Mouse (Mus musculus): ENCODE results near the gene Mxi1.
A peak's percentile ranks its signal among the peaks of the same experiment; 100 is the strongest.

The Mxi1 gene

DNA sequence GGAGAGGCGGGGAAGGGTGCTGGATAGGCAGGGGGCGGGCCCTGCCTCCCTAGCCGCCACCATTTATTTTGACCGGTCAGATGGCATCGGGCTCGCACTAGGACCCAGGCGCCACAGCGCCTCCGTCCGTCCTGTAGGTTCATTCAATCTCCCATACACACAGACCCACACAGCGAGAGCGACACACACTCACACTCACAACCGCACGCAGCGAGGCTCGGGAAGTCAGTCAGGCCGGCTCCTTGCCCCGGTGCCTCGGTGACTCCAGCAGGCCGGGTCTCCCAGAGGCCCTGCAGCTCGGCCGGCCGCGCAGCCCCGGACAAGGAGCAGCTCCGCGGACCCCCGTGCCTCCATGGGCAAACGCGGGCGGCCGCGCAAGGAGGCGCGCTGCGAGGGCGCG lies at the start of gene Mxi1:
Gene Mxi1 (plus strand): TSS at position 171 of the 400 bp plus-strand sequence.
- DNase-seq: peak; percentile 75

DNA sequence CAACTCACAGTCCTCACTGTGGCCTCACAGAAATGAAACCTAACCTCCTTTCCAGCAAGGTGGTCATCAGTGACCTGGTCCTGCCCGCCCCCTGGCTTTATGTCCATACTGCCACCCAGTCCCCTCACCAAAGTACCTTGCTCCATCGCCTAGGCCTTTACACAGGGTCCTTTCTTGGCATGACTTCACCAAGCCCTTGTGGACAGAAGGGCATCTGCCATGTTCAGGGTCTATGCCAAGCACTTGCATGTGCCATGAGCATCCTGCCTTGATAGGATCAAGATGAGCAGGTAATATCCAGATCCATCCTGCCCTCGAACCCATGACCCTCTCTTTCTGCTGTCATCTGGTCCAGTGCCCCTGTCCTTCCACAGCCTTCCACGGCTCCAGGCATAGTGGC lies 49.5 kb upstream of the Mxi1 start:
- no peak for DNase-seq

- no peak for DNase-seq
These were observed 48.3 kb upstream of the Mxi1 start for GRCm38 (mm10) chr19:53262061-53262460.

- DNase-seq: no peak
These were observed 46.2 kb upstream of the Mxi1 start for GRCm38 (mm10) chr19:53263859-53264733.

- no peak for DNase-seq
These were observed 45.2 kb upstream of the Mxi1 start for GRCm38 (mm10) chr19:53264821-53265727.

DNA sequence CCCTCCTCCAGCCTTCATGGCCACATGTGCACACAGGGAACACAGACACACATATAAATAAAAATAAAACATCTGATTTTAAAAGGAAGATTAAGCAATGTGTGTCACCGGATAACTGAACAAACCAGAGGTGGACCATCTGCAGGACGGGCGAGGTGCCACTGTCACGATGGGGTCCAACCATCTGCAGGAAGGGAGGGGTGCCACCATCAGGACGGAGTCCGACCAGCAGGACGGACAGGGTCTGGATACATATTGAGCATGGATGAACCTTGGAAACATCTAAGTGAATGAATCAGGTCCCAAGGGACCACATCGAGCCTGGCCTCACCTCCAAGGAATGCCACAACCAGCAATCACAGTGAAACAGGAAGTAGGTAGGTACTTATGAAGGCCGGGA lies 43.0 kb upstream of the Mxi1 start:
- no peak for DNase-seq

DNA sequence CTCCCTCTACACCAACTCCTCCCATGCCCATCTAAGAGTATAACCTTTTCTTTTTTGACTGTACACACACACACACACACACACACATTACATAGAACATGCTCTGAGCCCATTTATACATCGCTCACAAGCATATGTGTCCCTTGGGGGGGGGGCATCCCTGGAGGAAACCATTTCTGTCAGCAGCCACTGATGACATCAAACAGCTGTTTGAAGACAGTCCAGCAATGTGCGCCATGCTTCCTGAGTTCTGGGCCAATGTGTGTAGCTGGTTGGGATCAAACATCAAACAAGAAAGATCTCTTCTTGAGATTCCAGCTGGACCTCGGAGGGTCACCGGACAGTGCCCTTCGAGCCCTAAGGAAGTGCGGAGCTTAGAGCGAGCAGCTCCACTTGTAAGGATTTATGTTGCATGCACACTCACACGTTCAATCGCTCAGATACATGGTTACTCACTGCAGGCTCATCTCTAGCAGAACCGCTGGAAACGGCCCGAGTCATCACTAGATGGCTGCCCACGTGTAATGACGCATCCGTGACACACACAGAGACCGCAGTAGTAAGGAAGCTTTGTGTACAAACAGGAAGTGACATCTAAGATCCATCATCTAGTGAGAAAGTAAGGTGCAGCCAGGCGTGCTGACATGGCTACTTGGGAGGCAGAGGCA lies 37.1 kb upstream of the Mxi1 start:
- peak; percentile 25 for DNase-seq

- DNase-seq: no peak
These were observed 36.4 kb upstream of the Mxi1 start for GRCm38 (mm10) chr19:53273781-53274428.

DNA sequence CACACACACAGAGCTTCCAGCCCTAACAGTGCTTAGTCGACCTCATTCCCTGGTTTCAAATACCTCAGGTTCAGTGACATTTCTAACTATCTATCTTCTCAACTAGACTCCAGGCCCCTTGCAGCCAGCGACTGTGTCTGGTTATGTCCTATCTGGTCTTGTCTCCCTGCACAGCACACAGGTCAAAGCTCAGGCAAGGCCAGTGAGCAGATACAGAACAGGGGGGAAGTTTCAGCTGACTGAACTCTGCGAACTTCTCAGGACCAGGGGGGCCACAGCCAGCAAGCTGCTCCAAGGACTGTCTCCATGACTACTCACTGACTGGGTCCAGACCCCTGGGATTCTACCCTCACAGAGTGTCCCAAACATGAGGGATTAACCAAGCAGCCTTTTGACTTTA lies 35.1 kb upstream of the Mxi1 start:
- no peak for DNase-seq

DNA sequence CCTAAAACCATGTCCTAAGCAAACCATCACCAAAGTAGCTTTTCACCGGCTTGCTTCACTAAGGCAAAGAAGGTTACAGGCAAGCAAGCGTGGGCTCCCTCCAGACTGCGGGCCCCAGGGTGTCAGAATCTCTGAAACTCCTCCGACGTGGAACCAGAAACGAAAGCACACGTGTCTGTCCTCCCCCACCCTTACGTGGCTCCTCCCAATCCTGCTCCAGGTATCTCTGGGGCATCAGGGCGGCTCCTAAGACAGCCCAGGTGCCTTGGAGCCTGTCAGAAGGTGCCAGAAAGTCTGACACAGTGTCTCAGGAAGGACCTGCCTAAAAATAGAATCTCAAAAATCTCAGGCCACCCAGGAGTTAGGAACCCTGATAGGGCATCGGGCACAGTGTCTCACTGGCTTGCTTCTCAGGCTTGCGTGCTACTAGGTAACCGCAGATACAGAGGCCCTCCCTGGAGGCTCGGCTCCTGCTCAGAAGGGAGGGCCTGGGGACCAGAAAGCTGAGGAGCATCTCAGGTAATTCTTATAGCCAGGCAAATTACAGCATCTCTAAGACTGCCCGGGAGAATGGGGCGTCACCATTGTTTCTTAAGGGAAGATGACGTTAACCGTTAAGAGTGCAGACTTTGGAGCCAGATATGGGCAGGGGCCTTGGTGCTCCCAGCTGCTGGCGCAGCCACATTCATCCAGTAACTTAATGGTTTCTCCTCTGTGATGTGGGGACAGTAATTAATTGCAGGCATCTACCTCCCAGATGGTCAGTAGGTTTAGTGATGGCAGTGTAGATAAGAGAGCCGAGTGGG lies 33.2 kb upstream of the Mxi1 start:
- no peak for DNase-seq

DNA sequence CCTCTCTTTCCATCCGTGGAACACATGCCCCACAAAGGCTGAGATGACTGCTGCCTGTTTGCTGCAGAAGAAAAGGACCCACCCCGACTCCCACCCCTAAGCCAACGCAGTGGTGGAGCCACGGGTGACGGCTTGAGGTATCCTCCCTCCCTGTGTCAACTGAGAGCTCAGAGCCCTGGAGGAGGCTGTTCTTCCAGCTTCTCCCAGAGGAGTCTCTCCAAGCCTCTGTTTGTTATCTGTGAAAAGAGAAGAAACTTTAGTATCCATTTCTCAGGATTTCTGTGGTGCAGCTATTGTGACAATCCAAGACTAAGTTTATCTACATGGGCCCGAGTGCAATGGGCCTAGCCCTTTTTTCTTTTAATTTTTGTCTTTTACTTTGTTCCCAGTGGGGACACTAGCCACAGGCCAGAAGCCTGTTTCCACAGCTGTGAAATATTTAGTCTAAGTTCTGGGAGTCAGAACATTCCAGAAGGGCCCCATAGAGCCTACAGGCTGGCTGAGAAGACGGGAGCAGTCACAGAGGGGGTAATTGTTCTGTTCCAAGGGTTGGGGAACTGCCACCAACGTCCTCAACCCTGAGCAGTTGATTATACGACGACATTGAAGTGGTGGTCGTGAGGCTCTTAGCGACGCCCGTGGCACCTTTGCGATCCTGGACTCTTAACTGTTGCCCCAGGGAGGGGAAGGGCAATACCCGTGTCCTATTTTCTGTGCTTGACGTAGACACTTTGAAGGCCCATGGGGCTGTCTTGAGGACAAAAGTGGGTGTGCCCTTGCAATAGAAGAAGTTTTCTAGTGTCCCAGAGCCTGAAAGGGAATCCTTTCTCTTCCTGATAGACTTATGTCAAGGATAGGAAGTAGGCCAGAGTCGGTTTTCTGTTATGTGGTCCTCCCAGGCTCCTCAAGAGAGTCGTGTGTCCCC lies 31.6 kb upstream of the Mxi1 start:
- DNase-seq: no peak

DNA sequence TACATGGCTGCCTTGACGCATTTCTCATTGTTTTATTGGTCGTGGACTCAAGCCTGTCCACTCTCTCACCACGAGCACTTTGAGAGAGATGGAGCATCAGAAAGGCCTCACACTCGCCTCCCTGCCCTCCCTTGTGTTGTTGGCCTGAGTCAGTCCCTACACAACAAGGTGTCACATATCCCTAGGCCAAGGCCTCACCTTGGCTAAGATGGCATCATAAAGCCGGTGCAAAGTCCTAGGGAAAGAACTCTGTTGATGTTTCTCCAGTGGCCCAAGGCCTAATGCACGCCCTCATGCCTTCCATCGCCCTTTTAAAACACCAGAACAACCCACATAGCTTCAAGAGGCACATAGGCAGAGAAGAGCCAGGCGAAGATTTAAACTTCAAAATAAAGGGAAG lies 30.1 kb upstream of the Mxi1 start:
- no peak for DNase-seq

DNA sequence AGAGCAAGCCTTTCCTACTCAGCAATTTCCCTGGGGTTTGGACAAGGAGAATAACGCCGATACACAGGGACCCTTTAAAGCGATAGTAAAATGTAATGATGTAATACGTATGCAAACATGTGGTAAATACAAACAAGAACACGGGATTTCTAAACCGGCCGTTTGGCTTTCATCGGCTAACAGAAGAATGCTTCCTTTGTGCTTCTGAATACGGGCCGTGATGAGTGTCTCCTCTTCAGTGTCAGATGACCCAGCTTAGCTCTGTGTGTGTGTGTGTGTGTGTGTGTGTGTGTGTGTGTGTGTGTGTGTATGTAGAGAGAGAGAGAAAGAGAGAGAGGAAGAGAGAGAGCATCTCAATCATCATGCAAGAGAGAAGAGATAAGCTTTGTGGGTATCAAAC lies 27.7 kb upstream of the Mxi1 start:
- no peak for DNase-seq

GRCm38 (mm10) chr19:53283742-53284141 lies 26.6 kb upstream of the Mxi1 start:
- no peak for DNase-seq

GRCm38 (mm10) chr19:53284268-53285208 lies 25.8 kb upstream of the Mxi1 start:
- DNase-seq: peak; percentile 13

DNA sequence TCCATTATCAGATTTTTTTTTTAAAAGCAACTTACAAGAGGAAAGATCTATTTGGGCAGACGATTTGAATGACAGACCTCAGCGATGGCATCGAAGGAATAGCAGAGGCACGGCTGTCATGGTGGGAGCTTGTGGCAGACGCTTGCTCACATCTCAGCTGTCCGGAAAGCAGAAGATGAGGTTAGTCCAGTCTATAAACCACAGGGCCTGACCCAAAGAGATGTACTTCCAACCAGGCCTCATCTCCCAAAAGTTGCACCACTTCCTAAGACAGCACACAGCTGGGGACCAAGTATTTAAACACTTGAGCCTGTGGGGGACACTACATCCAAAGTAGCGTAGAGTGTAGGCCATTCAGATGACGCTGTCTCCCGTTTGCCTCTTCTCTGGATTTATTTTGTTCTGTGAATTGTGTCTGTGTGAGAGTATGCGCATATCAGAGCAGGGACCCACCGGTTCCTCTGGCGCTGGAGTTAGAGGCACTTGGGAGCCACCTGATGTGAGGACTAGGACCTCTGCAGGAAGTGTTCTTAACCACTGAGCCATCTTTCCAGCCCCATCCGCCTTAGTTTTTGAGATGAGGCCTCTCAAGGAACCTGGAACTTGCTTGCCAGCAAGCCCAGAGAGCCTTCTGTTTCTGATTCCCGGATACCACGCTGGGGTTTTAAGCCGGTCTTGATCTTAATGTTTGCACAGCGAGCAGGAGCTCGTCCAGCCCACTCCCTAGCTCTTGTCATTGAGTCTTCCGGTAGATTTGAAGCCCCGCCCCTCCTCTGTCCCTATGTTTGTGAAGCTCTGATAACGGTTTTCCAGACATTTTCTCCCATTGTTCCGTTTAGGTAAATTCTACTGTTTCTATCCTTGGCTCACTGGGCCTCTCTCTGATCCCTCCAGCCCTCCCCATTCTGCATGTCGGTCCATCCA lies 13.7 kb upstream of the Mxi1 start:
- no peak for DNase-seq

- DNase-seq: no peak
These were observed 11.0 kb upstream of the Mxi1 start for GRCm38 (mm10) chr19:53299156-53299828.

GRCm38 (mm10) chr19:53299829-53300181 lies 10.5 kb upstream of the Mxi1 start:
- DNase-seq: no peak
